Mouse (Mus musculus): Measurements from ENCODE around the gene Lars2. TPM values are rescaled to one million over a fixed set of nuclear protein-coding genes. Genes with fewer than 3 reads are reported as not detected.

Lars2 gene
- polyA plus RNA-seq, 1 experiment from 2014 or later, result 1,378 TPM

DNA sequence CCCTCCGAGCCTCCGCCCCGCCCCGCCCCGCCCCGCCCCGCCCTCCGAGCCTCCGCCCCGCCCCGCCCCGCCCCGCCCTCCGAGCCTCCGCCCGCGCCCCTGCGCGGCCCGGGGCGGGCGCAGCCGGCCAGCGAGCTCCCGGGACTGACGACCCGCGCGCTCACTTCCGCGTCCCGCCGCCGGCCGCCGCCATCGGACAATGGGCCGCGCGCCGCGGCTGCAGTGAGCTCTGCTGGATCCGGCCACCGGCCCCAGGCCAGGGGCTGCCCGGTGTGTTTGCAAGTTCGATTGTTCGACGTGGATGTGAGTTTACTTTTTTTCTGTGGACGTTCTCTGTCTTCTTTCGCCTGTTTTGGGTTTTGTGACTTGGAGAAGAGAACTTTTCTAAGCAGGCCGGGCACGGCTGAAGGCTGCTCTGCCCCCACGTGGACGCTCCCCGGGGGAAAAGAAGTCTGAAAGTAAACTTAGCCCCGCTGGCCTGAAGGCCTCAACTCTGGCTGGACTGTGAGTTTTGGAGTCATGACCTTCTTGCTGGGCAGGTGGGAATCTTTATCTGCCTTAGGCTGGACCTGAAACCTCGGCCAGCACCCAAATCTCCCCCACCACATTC lies 112.0 kb downstream of the Lars2 start, which contains the start of gene Limd1:
TSS of gene Limd1 (plus strand) at position 121 of the 610 bp plus-strand sequence.
- peaks cover 27% of the 10 kb centered on the region for H3K36me3 ChIP-seq (ENCODE audit: control insufficient read depth, insufficient read depth, low read length)
- H3K27ac ChIP-seq (replicated peaks in 1 of 2; ENCODE audit: control insufficient read depth in 1 of 2, insufficient read depth in 1 of 2, low read depth in 2 of 2, low read length in 2 of 2), result peak within 1 kb of the TSS; percentile 90 to 92
- ATAC-seq (ENCODE audit: insufficient number of reproducible peaks, insufficient read depth, low FRiP score, low read depth), result peak; percentile 78
- peaks cover 30 to 50% of the 10 kb centered on the region in 2 experiments for H3K4me1 ChIP-seq (ENCODE audit: control insufficient read depth in 2 of 2, insufficient read depth in 2 of 2, low read length in 2 of 2)
- peak within 1 kb of the TSS; percentile 95 for H3K4me2 ChIP-seq (ENCODE audit: low read length)
- no peaks in the 10 kb centered on the region for H3K9me3 ChIP-seq (ENCODE audit: control insufficient read depth, low read length)
- 0% methylated on average over 39 of the region's 57 CpGs for WGBS
- no peaks in the 10 kb centered on the region for H3K27me3 ChIP-seq (ENCODE audit: control insufficient read depth, insufficient read depth, low read length)
- peak within 1 kb of the TSS; percentile 92 for H3K9ac ChIP-seq (ENCODE audit: low read length)
- peak within 1 kb of the TSS; percentile 76 to 93 for H3K4me3 ChIP-seq (ENCODE audit: control insufficient read depth in 1 of 2, insufficient read depth in 1 of 2, low read depth in 1 of 2, low read length in 2 of 2)

DNA sequence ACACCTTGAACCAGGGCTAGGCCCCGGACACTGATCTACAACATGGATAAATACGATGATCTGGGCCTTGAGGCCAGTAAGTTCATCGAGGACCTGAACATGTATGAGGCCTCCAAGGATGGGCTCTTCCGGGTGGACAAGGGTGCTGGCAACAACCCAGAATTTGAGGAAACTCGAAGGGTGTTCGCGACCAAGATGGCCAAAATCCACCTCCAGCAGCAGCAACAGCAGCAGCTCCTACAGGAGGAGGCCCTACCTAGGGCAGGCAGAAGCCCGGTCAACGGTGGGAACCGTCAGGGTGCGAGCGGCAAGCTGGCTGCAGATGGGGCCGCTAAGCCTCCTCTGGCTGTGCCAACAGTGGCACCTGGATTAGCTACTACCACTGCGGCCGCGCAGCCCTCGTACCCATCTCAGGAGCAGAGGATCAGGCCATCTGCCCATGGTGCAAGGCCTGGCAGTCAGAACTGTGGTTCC lies 112.5 kb downstream of the Lars2 start:
- Histone ChIP-seq H3K9me3 (ENCODE audit: control insufficient read depth, low read length) (no peaks in the 10 kb centered on the region), H3K4me3 (ENCODE audit: control insufficient read depth in 1 of 2, insufficient read depth in 1 of 2, low read depth in 1 of 2, low read length in 2 of 2) (peak overlapping the region; percentile 76 to 93), H3K4me2 (ENCODE audit: low read length) (peak overlapping the region; percentile 95), H3K27me3 (ENCODE audit: control insufficient read depth, insufficient read depth, low read length) (no peaks in the 10 kb centered on the region), H3K27ac (replicated peaks in 1 of 2; ENCODE audit: control insufficient read depth in 1 of 2, insufficient read depth in 1 of 2, low read depth in 2 of 2, low read length in 2 of 2) (peak overlapping the region; percentile 90 to 92), H3K36me3 (ENCODE audit: control insufficient read depth, insufficient read depth, low read length) (peaks cover 32% of the 10 kb centered on the region), H3K4me1 (ENCODE audit: control insufficient read depth in 2 of 2, insufficient read depth in 2 of 2, low read length in 2 of 2) (peaks cover 34 to 55% of the 10 kb centered on the region in 2 experiments), H3K9ac (ENCODE audit: low read length) (peak overlapping the region; percentile 92)
- no peak for ATAC-seq (ENCODE audit: insufficient number of reproducible peaks, insufficient read depth, low FRiP score, low read depth)
- WGBS, result 19% methylated on average over 17 of the region's 17 CpGs

DNA sequence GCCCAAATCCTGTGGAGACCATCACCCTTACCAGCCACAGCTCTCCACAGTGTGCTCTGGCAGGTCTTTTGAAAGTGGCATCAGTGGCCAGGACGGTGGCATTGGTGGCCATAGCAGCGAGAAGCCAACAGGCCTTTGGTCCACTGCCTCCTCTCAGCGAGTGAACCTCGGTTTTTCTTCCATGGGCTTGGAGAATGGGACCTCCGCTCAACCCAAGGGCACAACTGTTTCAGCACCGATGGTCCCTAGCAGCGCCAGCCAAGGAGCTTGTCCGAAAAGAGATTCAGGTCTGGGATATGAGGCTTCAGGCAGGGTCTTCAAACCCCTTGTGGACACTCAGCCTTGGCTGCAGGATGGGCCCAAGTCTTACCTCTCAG lies 113.1 kb downstream of the Lars2 start:
- WGBS, result 84% methylated on average over 8 of the region's 8 CpGs

DNA sequence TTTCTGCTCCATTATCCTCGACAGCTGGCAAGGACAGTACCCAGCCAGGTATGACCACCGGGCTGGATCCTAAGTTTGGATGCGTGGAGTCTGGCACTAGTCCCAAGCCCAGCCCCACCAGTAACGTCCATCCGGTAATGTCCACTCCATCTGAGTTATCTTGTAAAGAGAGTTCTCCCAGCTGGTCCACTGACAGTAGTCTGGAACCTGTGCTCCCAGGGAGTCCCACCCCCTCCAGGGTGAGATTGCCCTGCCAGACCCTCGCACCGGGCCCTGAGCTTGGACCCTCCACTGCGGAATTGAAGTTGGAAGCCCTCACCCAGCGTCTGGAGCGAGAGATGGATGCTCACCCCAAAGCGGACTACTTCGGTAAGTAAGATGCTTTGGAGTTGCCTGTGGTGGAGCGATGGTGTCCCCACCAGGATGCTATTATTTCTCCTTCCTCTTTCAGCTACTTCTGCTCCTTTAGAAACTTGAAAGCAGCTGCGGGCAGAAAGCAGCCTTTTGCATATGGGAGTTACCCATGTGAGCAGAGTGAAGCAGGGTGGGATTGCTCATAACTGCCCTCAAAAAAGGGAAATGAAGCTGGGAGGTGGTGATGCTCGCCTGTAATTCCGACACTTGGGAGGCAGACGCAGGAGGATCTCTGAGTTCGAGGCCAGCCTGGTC lies 113.7 kb downstream of the Lars2 start:
- no peaks in the 10 kb centered on the region for H3K27me3 ChIP-seq (ENCODE audit: control insufficient read depth, insufficient read depth, low read length)
- no peaks in the 10 kb centered on the region for H3K9me3 ChIP-seq (ENCODE audit: control insufficient read depth, low read length)
- peak overlapping the region; percentile 92 for H3K9ac ChIP-seq (ENCODE audit: low read length)
- 67% methylated on average over 18 of the region's 18 CpGs for WGBS
- peak overlapping the region; percentile 95 for H3K4me2 ChIP-seq (ENCODE audit: low read length)
- peaks cover 42% of the 10 kb centered on the region for H3K36me3 ChIP-seq (ENCODE audit: control insufficient read depth, insufficient read depth, low read length)
- no peak for ATAC-seq (ENCODE audit: insufficient number of reproducible peaks, insufficient read depth, low FRiP score, low read depth)
- H3K4me1 ChIP-seq (ENCODE audit: control insufficient read depth in 2 of 2, insufficient read depth in 2 of 2, low read length in 2 of 2), result peaks cover 34 to 61% of the 10 kb centered on the region in 2 experiments
- H3K4me3 ChIP-seq (ENCODE audit: control insufficient read depth in 1 of 2, insufficient read depth in 1 of 2, low read depth in 1 of 2, low read length in 2 of 2), result peak overlapping the region; percentile 76 to 93
- H3K27ac ChIP-seq (replicated peaks in 1 of 2; ENCODE audit: control insufficient read depth in 1 of 2, insufficient read depth in 1 of 2, low read depth in 2 of 2, low read length in 2 of 2), result no peak overlapping the region

More for the DNA sequence above, 113.1 kb downstream of the Lars2 start:
- H3K4me1 ChIP-seq (ENCODE audit: control insufficient read depth in 2 of 2, insufficient read depth in 2 of 2, low read length in 2 of 2), result peaks cover 34 to 61% of the 10 kb centered on the region in 2 experiments
- no peaks in the 10 kb centered on the region for H3K9me3 ChIP-seq (ENCODE audit: control insufficient read depth, low read length)
- peak overlapping the region; percentile 95 for H3K4me2 ChIP-seq (ENCODE audit: low read length)
- H3K27ac ChIP-seq (replicated peaks in 1 of 2; ENCODE audit: control insufficient read depth in 1 of 2, insufficient read depth in 1 of 2, low read depth in 2 of 2, low read length in 2 of 2), result no peak overlapping the region
- peak overlapping the region; percentile 92 for H3K9ac ChIP-seq (ENCODE audit: low read length)
- no peaks in the 10 kb centered on the region for H3K27me3 ChIP-seq (ENCODE audit: control insufficient read depth, insufficient read depth, low read length)
- ATAC-seq (ENCODE audit: insufficient number of reproducible peaks, insufficient read depth, low FRiP score, low read depth), result no peak
- peak overlapping the region; percentile 76 to 93 for H3K4me3 ChIP-seq (ENCODE audit: control insufficient read depth in 1 of 2, insufficient read depth in 1 of 2, low read depth in 1 of 2, low read length in 2 of 2)
- peaks cover 38% of the 10 kb centered on the region for H3K36me3 ChIP-seq (ENCODE audit: control insufficient read depth, insufficient read depth, low read length)

DNA sequence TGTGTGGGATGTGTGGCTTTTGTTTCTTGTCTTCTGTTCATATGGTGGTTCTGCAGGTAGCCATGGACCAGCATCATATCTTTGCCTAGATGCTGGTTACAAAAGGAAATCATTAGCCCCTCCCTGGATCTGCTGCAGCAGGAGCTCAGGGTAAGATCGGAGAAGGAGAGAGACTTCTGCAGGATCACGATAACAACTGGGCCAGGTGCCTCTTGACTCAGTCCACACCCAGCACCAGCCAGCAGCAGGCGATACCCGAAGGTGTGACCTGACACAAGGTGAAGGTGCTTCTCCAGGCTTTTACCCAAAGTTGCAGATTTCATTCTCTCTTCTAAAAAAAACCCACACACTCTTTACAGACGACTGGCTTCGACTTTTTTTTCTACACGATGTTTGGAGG lies 114.4 kb downstream of the Lars2 start:
- peak overlapping the region; percentile 95 for H3K4me2 ChIP-seq (ENCODE audit: low read length)
- H3K9me3 ChIP-seq (ENCODE audit: control insufficient read depth, low read length), result no peaks in the 10 kb centered on the region
- no peak for ATAC-seq (ENCODE audit: insufficient number of reproducible peaks, insufficient read depth, low FRiP score, low read depth)
- H3K4me3 ChIP-seq (ENCODE audit: control insufficient read depth in 1 of 2, insufficient read depth in 1 of 2, low read depth in 1 of 2, low read length in 2 of 2), result peak overlapping the region; percentile 20 to 76
- no peaks in the 10 kb centered on the region for H3K27me3 ChIP-seq (ENCODE audit: control insufficient read depth, insufficient read depth, low read length)
- peaks cover 34 to 64% of the 10 kb centered on the region in 2 experiments for H3K4me1 ChIP-seq (ENCODE audit: control insufficient read depth in 2 of 2, insufficient read depth in 2 of 2, low read length in 2 of 2)
- 46% methylated on average over 7 of the region's 7 CpGs for WGBS
- peak overlapping the region; percentile 92 for H3K9ac ChIP-seq (ENCODE audit: low read length)
- no peak overlapping the region for H3K27ac ChIP-seq (replicated peaks in 1 of 2; ENCODE audit: control insufficient read depth in 1 of 2, insufficient read depth in 1 of 2, low read depth in 2 of 2, low read length in 2 of 2)
- H3K36me3 ChIP-seq (ENCODE audit: control insufficient read depth, insufficient read depth, low read length), result peaks cover 50% of the 10 kb centered on the region

DNA sequence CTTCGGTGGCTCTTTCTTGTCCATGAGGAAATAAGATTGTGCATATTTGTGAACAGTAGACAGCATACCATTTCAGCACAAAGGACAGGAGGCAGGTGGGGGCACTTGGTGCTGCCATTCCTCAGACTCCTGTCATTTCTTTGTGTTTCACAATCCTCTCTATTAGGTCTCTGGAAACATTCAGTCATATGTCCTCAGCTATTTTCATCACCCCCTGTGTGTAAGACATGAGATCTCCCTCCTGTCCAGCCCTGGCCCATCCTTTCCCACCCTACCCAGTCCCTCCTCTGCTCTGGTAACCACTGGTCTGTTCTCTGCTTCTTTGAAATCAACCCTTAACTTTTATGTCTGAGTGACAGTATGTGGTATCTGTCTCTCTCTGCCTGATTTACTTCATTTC lies 116.9 kb downstream of the Lars2 start:
- H3K4me3 ChIP-seq (ENCODE audit: control insufficient read depth in 1 of 2, insufficient read depth in 1 of 2, low read depth in 1 of 2, low read length in 2 of 2), result no peak overlapping the region
- peak overlapping the region in 1 of 2 experiments; percentile 42; a peak in 1 of 4 replicates for H3K27ac ChIP-seq (replicated peaks in 1 of 2; ENCODE audit: control insufficient read depth in 1 of 2, insufficient read depth in 1 of 2, low read depth in 2 of 2, low read length in 2 of 2)
- peaks cover 38 to 69% of the 10 kb centered on the region in 2 experiments for H3K4me1 ChIP-seq (ENCODE audit: control insufficient read depth in 2 of 2, insufficient read depth in 2 of 2, low read length in 2 of 2)
- no peak for ATAC-seq (ENCODE audit: insufficient number of reproducible peaks, insufficient read depth, low FRiP score, low read depth)
- 38% methylated on average over 1 of the region's 1 CpGs for WGBS
- peak overlapping the region; percentile 95; the same call in 1 of the 2 replicates for H3K4me2 ChIP-seq (ENCODE audit: low read length)
- no peaks in the 10 kb centered on the region for H3K9me3 ChIP-seq (ENCODE audit: control insufficient read depth, low read length)
- H3K27me3 ChIP-seq (ENCODE audit: control insufficient read depth, insufficient read depth, low read length), result no peaks in the 10 kb centered on the region
- peak overlapping the region; percentile 7; the same call in 1 of the 2 replicates for H3K9ac ChIP-seq (ENCODE audit: low read length)
- H3K36me3 ChIP-seq (ENCODE audit: control insufficient read depth, insufficient read depth, low read length), result peaks cover 65% of the 10 kb centered on the region

DNA sequence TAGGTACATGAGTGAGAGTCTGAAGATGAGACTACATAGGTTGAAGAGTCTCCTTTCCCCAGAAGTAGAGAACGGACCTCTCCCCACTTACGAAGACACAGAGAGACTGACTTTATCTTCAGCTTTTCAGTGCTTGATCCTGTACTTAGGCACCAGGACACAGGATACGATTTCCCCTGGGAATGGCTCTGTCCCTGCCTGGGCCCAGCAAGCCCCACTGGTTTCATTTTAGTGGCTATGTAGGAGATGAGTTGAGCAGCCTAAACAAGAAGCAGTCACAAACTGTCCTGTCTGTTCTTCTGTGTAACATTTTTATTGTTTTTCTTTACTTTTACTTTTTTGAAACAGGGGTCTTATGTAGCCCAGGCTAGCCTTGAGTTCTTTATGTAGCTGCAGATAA lies 118.1 kb downstream of the Lars2 start:
- Histone ChIP-seq H3K27me3 (ENCODE audit: control insufficient read depth, insufficient read depth, low read length) (no peaks in the 10 kb centered on the region), H3K9me3 (ENCODE audit: control insufficient read depth, low read length) (no peaks in the 10 kb centered on the region), H3K4me1 (ENCODE audit: control insufficient read depth in 2 of 2, insufficient read depth in 2 of 2, low read length in 2 of 2) (peaks cover 38 to 73% of the 10 kb centered on the region in 2 experiments), H3K27ac (replicated peaks in 1 of 2; ENCODE audit: control insufficient read depth in 1 of 2, insufficient read depth in 1 of 2, low read depth in 2 of 2, low read length in 2 of 2) (no peak overlapping the region), H3K36me3 (ENCODE audit: control insufficient read depth, insufficient read depth, low read length) (peaks cover 62% of the 10 kb centered on the region), H3K4me2 (ENCODE audit: low read length) (no peak overlapping the region), H3K4me3 (ENCODE audit: control insufficient read depth in 1 of 2, insufficient read depth in 1 of 2, low read depth in 1 of 2, low read length in 2 of 2) (no peak overlapping the region), H3K9ac (ENCODE audit: low read length) (no peak overlapping the region)
- no peak for ATAC-seq (ENCODE audit: insufficient number of reproducible peaks, insufficient read depth, low FRiP score, low read depth)
- 77% methylated on average over 3 of the region's 3 CpGs for WGBS

All from heart, embryonic 14.5 days (tissue).